Mouse (Mus musculus) NIH3T3 (cell line): Measurements from ENCODE around the gene Otog.

Experiments used
- DNase-seq: peaks from one replicate; pipeline ENCODE4 v3.0.0-alpha.2; 2012; ENCODE audit warnings: low read depth

Otog gene

DNA sequence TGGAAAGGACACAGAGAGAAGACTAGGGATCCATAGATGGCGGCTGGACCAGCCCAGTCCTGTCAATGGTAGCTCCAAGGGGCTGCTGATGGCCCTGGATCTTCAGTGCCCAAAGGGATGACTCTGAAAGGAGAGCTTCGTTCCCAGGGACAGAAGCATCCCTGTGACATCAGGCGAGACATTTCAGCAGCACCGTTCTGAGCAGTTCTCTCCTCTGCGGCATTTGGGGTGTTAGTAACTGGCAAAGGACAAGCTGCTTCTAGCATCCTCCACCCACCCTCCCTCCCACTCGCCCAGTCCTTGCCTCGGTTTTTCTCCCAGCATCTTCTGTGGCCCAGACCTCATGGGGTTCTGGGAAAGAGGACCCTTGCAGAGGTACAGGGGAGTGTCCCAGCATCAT, 41.5 kb downstream of the Otog start:
- no peak for DNase-seq

DNA sequence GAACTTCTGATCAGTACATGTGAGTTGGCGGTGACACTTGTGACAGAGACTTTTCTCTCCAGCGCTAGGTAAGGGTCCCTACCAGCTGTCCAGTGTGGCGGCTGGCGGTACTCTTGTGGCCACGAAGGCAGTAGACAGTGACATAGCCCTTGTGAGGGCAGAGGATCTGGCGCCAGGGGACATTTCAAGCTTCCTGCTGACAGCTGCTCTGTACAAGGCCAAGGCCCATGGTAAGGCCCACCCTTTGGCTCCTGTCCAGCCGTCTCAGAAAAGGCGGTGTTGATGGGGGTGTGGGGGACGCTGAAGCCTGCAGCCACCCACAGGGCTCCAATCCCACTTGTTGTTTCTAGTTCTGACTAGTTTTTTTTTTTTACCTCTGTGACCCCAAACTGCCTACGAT, 42.9 kb downstream of the Otog start:
- no peak for DNase-seq

DNA sequence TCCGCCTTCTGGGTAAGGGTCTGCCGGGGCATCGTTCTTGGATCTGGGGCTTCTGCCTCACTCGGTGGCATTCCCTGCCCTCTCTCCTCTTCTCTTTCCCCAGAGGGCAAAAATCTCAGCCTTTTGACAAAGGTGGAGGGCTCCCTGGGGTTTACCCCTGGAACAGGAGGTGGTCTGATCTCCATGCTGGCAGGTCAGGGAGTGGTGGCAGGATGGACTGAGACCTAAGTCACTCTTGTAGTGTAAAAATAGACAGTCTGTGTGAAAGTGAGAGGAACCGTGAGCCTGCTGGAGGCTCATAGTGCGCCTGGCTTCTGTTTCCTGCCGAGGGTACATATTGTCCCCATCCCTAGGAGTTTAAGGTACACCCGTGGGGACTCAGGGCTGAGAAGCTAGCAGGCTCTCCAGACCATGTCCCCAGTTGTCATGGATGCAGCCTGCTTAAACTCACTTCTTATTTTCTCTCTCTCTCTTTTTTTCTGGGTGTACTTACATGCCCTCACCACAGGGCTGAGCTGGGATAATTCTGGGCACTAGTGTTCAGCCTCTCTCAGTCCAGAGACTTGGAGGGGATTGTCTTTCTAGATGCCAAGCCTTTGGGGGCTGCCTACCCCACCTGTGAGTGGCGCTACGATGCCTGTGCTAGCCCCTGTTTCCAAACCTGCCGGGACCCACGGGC, 44.5 kb downstream of the Otog start:
- DNase-seq, result no peak

DNA sequence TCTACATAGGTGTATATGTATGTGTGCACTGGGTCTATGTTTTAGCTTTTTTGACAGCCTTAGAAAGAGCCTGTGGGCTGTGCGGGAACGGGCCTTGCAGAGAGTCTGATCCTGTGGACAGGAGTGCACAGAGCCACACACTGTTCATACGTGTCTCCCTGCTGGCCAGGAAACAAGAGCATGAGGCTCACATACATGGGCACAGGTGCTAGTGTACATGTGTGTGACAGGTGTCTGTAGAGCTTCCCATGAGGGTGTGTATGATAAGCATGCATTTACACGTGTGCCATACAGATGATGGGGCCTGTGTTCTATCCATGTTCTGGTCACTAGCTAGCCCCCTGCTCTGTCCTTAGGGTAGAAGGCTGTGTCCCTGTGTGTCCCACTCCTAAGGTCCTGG, 45.6 kb downstream of the Otog start:
- no peak for DNase-seq

DNA sequence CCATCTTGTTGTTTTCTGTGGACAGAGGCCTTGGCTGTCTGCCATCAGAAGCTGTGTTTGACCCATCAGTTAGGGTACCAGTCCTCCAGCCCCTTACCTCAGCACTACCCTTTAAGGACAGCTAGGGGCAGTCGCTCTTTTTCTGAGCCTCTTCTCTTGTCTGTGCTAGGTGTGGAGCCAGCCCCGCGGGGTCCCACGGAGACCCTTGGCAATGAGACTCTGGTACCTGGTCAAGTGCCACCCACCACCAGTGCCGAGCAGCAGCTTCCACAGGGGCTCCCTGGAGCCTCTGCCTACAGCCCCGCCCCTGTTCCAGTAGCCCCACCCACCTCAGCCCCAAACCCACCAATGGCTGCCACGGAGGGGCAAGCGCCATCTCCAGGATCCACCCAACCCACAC, 46.3 kb downstream of the Otog start:
- DNase-seq, result no peak

DNA sequence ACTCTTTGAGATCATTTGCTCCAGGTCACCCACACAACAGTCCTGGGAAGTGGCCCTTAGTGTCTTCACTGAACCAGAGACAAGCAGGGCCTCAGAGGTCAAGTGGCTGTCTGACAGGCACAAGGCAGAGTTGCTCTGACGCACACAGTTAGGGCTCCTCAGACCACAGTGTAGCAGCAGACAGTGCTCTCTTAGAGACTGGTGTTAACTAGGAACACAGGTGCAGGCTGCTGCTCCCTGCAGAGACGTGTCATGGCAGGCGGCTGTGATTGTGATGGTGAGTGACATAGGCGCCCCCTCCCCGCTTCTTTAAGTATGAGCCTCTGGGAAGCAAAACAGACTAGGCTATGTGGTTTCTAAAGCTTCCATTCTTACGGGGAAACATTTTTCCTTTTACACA, 55.5 kb downstream of the Otog start:
- no peak for DNase-seq

DNA sequence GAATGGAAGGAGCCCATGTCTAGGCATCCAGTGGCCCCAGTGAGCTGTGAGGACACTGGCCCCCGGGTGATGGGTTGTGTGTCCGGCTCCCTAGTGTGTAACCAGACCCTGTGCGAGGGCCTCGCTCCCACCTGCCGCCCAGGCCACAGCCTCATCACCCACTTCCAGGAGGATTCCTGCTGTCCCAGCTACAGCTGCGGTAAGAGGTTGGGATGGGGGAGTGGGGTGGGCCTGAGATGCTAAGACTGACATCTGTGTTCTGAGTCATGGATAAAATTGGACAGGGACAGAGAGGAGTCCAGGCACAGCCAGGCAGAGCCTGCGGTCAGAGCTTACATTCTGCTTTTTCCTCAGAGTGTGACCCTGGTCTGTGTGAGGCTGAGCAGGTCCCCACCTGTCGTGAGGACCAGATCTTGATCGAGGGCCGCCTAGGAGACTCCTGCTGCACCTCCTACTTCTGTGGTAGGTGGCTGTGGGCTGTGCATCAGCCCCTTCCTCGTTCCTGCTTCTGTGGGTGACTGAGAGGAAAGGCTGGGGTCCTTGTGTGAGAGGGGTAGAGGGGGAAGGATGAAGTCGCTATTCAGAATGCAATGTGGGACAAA, 60.3 kb downstream of the Otog start:
- no peak for DNase-seq

DNA sequence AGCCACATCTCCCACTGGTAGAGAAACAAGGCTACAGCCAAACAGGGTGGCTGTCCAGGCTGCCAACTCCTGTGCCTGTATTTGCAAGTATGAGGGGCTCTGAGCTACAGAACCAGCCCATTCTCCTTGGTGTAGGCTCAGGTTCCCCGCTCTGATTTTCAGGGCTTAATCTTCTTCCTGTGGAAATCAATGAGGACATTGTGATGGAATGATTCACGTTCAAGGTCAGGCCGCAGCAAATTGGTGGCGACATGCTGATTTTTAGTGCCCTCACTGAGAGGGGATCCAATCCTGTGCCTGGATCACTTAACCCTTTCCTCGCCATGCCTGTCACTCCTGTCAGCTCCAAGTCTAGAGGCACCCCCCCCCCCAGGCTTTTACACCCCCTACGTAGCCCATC, 72.7 kb downstream of the Otog start:
- DNase-seq, result no peak

DNA sequence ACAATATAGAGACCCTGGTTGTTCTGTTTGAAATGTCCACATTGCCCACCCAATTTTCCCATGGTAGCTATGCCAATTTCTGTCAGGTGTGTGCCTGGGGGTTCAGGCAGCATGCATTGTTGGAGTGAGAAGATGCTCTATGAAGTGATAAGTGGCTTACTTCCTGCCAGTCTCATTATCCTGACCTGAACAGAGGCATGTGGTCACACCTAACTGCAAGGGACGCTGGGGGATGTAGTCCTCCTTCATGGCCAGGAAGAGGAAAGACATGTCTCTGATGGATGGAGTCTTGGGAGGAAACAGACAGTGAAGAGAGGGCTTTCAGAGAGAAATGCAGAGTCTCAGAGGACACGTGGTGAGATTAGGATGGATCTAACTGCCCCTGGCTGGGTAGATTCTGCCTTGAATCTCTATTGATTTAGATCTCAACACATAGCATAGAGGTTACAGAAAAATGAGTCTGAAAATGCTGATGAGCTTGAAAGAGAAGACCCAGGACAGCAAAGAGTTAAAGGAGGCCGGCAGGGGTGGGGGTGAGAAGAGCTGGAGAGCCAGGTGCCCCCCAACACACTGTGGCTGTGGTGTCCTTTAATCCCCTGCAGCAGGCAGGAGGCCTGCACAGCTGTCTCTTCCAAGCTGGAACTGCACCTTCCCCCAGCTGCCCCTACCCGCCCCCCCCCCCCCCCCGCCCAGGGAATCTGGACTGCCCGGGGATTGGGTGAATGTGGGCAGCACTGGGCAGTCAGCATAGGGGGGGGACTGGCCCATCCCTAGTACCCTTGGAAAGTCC, 73.6 kb downstream of the Otog start:
- no peak for DNase-seq

DNA sequence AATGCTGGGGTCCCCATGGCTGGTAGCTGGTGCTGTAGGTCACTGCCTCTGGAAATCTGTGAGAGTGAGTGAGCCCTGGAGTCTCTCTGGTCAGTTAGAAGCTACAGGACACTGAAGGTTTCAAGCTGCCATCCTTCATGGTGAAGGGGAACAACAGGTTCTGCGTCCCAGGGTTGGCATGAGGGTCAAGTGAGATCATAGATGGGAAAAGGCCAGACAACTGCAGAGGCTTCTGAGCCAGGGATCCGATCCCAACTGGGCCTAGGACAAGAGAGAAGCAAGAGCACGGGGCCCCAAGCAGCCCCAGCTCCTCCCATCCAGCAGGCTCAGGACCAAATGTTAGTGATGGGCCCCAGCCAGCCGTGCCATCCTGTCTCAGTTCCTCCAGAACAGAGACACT, 74.9 kb downstream of the Otog start:
- no peak for DNase-seq

DNA sequence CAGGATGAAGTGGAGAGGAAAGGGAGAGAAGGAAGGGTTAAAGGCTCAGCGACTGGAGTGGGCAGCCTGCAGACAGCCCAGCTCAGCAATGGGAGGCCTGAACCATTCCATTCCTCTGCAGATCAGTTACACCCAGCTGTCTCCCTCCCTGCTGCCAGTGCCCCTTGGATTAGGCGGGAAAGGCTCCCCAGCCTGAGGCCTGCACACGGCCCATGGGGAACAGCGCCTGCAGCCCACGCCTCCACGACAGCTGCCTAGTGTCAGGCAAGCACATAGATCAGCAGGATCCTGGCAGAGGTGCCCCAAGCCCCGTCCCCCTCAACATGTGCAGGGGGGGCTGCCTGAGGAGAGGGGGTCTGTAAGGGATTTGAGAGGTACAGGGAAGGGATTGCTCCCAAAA, 76.2 kb downstream of the Otog start:
- DNase-seq, result no peak

DNA sequence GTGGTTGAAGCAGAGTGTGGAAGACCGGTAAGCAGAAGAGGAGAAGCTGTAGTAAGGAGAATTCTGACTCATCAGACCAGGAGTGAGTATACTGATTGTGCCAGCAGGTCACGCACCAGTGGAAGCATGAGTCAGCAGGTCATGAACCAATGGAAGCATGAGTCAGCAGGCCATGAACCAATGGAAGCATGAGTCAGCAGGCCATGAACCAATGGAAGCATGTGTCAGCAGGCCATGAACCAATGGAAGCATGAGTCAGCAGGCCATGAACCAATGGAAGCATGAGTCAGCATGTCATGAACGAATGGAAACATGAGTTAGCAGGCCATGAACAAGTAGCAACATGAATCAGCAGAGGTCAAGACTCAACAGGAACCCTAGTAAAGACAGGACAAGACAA, 80.5 kb downstream of the Otog start:
- DNase-seq, result peak; percentile 38

DNA sequence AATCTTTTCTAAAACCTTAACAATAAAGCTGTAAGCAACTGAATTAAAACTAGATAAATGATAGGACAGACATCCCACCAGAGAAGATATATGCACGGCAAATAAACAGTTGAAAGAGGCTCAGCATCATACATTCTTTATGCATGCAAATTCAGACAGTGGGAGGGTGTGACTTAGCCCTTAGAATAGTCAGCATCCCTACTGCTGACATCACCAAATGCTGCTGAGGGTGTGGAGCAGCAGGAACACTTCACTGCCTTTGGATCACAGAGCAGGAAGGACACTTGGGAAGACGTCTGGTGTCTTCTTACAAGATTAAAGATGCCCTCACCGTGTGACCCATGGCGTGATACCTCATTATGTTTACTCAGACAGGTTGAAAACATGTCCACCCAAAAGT, 87.1 kb downstream of the Otog start:
- DNase-seq, result no peak

DNA sequence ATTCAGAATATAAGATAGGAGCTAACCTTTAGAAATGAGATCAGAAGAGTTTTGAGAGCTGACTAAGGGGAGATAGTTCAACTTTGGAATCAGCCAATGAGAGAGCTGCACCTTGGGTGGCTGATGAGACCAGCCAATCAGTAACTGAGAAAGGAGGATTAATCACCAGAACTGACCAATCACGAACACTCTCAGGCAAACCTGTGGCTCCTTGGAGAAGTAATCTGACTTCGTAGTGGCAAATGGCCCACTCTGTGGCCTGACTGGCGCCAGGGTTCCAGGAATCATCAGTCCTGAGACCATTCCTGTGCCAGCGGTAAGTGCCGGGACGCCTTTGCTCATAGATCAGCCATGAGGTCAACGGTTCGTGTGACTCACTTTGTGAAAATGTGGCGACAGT, 96.6 kb downstream of the Otog start:
- DNase-seq, result peak; percentile 10

DNA sequence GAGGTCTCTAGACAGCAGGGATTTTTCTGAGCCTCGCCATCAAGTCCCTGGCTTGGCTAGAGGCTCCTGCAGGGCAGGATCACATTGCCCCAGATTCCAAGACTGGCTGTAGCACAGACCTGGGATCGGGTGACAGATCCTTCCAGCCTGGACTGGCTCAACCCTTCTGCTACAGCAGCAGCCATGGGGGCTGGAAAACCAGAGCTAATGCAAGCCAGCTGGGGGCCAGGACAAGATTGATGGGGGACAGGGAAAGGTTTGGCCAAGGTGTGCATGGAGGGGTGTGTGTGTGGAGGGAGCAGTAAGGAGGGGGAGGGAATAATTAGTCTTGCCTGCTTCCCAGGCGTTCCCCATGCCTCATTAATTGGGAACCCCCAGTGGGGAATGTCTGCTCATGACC, 99.0 kb downstream of the Otog start:
- DNase-seq, result no peak

DNA sequence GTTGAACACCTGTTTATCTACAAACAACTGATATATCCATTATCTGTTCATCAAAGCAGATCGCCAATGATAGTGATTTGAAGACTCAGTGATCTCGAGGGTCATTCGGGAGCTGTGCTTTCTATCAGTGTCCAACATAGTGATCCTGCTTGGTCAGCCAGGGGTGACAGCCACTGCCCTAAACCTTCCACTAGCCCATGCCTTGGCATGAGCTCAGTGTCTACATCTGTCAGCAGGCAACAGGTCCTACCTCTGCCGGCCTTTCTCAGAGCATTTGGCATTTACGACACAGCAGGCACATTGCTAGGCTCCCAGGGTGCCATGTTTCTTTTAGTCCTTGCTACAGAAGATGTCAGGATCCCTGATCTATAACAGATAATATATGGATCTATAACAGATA, 99.5 kb downstream of the Otog start:
- no peak for DNase-seq

DNA sequence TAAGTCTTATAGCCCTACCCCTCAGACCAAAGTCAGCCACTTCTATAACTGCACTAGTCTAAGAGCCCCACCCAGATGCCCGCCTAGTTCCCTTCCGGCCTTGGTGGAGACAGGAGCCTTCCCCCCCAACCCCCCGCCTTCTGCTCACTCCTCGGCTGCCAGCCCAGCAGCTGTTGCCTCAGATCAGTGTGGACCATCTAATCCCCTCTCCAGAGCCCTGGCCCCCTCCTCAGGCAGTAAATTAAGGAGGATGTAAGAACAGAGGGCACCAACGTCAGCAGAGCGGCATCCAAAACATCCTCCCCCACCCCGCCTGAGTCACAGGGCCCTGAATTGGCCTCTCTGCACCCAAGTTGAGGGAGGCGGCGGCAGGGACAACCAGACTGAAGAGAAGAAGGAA, 100.7 kb downstream of the Otog start:
- no peak for DNase-seq

DNA sequence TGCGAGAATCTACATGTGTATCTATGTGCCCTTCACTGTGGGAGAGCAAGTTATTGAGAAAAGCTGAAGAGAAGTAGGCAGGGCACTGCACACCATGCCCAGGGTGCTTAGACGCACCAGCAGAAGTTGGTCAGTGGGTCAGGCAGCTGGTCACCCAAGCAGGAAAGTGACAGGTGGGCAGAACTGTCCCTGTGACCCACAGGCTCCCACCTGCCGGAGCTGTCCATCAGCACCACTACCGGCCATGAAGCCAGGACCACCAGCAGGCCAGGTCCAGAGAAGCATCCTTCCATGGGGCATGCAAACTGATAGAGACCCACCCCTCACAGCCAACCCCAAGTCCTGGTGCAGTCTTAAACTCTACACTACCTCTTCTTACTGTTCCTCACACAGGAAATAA, 106.9 kb downstream of the Otog start:
- no peak for DNase-seq

DNA sequence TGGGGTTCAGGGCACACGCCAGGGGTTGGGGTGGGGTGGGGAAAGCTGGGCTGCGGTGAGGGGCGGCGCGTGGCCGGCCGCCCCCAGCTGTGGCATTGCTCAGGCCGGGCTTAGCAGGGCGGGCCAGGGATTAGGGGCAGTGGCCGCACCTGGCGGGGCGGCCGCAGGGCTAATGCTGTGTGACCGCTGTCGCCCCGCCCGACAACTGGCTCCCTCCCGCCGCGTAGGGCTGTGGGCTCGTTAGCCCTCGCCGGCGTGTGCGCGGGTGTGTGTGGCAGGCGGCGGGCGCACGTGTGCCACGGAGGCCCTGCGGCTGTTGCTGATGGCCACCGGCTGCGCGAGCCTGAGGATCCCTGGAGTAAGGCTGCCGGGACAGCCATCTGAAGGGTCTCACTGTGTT, 108.0 kb downstream of the Otog start:
- no peak for DNase-seq

DNA sequence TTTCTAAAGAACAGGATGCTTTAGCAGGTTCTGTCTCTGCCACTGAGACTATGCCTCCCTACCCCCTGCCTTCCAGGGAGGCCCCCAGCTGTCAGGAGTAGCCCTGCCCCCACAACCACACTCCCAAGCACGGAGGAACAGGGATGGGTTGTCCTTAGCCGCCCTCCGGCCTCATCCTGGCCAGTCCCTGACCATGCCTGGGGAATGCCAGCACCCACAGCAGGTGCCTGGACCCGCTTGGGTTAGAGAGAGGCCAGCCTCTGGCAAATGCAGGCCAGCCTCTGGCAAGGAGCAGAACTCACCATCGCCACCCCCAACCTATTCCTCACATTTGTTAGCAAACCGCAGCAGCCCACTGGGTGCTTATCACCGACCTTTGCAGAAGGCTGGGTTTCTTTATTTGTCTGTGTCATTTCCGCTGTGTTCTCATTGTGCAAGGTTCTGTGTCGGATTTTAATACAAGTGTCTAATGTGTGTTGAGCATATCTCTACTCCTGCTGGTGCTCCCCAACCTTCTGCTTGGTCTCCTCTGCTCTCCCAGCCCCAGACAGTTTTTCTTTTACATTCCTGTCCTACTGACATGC, 109.4 kb downstream of the Otog start:
- DNase-seq, result no peak

DNA sequence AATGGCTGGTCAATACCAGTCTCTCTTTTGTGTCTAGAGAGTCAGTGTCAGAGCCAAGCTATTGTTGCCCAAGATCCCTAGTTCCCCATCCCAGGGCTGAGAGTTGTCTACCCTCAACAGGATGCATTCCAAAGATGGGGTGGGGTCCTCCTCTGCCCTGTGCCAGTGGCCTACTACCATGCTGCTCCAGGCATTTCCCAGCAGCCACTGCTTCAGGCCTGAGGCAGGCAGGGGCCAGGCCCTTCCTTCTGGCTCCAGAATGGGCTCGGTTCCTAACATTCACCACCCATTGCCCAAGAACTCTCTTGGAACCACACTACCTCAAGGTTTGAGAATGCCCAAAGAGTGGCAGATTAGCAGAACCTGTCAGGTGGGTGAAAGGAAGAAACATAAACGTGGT, 112.0 kb downstream of the Otog start:
- DNase-seq, result no peak

DNA sequence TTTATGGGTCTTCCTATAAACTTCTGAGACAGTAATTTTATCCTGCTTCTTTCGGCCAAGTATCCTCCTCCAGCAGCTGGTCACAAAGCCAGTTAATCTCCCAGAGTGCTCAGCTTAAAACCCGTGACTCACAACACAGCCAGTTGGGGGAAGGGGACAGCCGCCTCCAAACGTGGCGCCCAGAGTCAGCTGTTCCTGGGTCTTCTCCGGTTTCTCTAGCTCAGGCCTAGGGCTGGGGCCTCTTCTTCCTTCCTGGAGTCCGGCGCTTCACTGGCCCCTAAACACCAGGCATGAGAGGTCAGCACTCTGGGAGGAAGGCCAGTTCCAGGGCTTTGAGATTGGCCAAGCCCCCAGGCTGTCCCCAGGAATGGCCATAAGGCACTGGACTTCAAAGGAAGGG, 112.4 kb downstream of the Otog start:
- peak; percentile 12 for DNase-seq

DNA sequence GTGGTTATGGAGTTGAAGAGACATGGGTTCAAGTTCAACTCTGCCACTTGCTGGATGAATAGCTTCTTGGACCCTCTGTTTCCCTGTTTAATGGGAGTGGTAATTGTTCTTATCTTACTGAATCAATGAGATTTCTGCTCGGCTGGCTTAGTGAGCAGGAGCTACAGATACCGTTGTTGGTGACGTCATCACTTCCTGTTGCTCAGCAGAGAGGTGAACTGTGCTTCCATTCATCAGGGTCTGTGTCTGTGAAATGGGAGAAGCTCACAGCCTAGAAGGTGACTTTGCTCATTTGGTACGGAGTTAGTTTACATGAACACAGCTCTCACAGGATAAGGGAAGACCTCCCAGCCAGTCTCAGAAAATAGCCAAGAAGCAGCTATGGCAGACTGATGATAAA, 113.1 kb downstream of the Otog start:
- DNase-seq, result no peak
